In the genomic region with DNA sequence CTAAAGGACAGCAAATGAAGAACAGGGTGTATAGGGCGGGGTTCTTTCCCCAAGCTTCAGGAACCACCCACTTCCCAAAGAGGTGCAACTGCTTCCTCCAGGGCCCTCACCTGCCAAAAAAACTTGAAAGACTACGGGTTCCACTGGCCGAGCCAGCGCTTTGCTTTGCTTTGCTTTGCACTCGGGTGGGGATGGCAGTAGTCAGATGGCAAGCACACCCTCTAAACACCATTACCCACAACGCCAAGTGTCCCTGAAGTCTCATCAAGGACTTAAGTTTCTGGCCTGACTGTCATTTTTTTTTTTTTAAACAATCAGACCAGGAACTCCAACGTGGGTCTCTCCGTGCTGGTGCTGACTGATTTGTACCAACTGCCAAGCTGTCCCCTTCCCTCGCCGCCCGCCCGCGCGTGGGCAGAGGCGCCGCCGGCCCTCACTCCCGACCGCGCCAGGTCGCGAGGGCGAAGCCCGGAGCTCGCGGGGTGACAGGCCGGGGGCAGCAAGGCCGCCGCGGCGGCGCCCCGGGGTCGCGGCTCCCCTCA, we compare ENCODE assay signal across 8 mouse cellular contexts. TPM values are rescaled to one million over a fixed set of nuclear protein-coding genes. Genes with fewer than 3 reads are reported as not detected.
DNase-seq lines count a peak whose midpoint lies in the region; ATAC-seq lines count a peak whose summit lies in the region.

No protein-coding gene starts in this region.

- under 1% methylated on average over 35 of the region's 35 CpGs for WGBS in liver, embryonic 13.5 days (ENCODE audit: insufficient replicate concordance)

- H3K9ac ChIP-seq in liver, embryonic 13.5 days = peak overlapping the region; percentile 91

- peak overlapping the region; percentile 90 for H3K4me3 ChIP-seq in liver, embryonic 13.5 days (replicated peaks)

- peak; percentile 12 for ATAC-seq in inflammation-experienced regulatory T-cells, adult 6 months
- ATAC-seq in liver, embryonic 13.5 days (ENCODE audit: low read depth) = peak; percentile 58

- no peaks in the 10 kb centered on the region for H3K36me3 ChIP-seq in liver, embryonic 13.5 days

- peaks cover 26% of the 10 kb centered on the region for H3K4me1 ChIP-seq in liver, embryonic 13.5 days (replicated peaks)

- no peaks in the 10 kb centered on the region for H3K27me3 ChIP-seq in liver, embryonic 13.5 days

- H3K4me2 ChIP-seq in liver, embryonic 13.5 days = peak overlapping the region; percentile 94

- H3K9me3 ChIP-seq in liver, embryonic 13.5 days (replicated peaks) = no peaks in the 10 kb centered on the region

- DNase-seq in thymus, adult 18-20 months = peak; percentile 14 to 41
- DNase-seq in thymus, postnatal 4 days = no peak
- DNase-seq in cerebellum, adult 11-12 months = peak; percentile 61
- peak; percentile 54 for DNase-seq in gastrocnemius, postnatal 25 days
- DNase-seq in liver, embryonic 13.5 days = peak; percentile 22
- DNase-seq in naive thymus-derived CD4-positive, alpha-beta T cell, adult 2 months (ENCODE audit: low read depth) = peak; percentile 63
- DNase-seq in urinary bladder, postnatal 14 days (ENCODE audit: low spot score) = peak; percentile 51

- H3K27ac ChIP-seq in liver, embryonic 13.5 days = peak overlapping the region; percentile 88

RNA-seq across cellular contexts. Expression of gene Ralgapa1, which starts 0.8 kb away (rescaled TPM):
- 10 to 100 TPM; 35.2 to 38.6 TPM for total RNA-seq in gastrocnemius, postnatal 25 days (2021)
- 10 to 100 TPM in 2 of 3 experiments, 1 to 10 TPM in 1; 8.2 to 21.3 (median 15.5) TPM for polyA plus RNA-seq in inflammation-experienced regulatory T-cells, adult 6 months (2017; shearing (Covaris generic))
- polyA plus RNA-seq in liver, embryonic 13.5 days (2015; fragmentation: Nextera tagmentation; extraction: Ambion mirVana) = 4.0 and 4.9 TPM in 2 replicates

RNA-seq across cellular contexts. Expression of gene Brms1l, which starts 15.9 kb away (rescaled TPM):
- 10 to 100 TPM; 15.6 to 17.0 TPM for total RNA-seq in gastrocnemius, postnatal 25 days (2021)
- 10 to 100 TPM in 2 of 3 experiments, 1 to 10 TPM in 1; 9.6 to 14.3 (median 14.1) TPM for polyA plus RNA-seq in inflammation-experienced regulatory T-cells, adult 6 months (2017; shearing (Covaris generic))
- polyA plus RNA-seq in liver, embryonic 13.5 days (2015; fragmentation: Nextera tagmentation; extraction: Ambion mirVana) = 18.7 and 20.7 TPM in 2 replicates
